Mouse (Mus musculus): ENCODE measurements around the gene Rnls. TPM values are rescaled to one million over a fixed set of nuclear protein-coding genes. Genes with fewer than 3 reads are reported as not detected.

The Rnls gene
- polyA plus RNA-seq, 1 experiment from 2014 or later = 6.0 TPM

DNA sequence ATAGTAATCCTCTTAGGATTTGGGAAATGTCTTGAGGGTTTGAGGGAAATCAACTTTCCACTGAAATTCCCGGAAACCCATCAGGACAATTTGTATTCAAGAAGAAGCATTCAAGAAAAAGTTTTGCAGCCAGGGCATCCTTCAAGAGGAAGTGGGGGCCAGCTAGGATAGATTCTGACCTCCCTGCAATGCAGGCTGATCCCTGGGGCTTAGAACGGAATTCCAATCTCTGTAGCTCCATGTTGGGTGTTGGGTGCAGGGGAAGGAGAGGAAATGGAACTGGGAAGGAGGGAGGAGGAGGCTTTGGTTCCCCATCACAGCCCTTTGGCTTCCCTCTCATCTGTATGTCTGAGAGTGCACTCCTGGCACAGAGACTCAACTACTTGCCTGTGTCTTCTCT is 303.2 kb downstream of the Rnls start:
- Histone ChIP-seq H3K4me3 (ENCODE audit: low read depth, low read length) (no peak overlapping the region), H3K4me1 (replicated peaks; ENCODE audit: control insufficient read depth, insufficient read depth, low read length) (no peaks in the 10 kb centered on the region; the same call in 1 of the 2 replicates), H3K27ac (ENCODE audit: low read depth, low read length) (no peak overlapping the region), H3K27me3 (ENCODE audit: control insufficient read depth, insufficient read depth, low read length) (no peaks in the 10 kb centered on the region), H3K36me3 (ENCODE audit: control insufficient read depth, insufficient read depth, low read length) (no peaks in the 10 kb centered on the region), H3K9ac (ENCODE audit: low read length) (no peak overlapping the region), H3K9me3 (ENCODE audit: control insufficient read depth, low read length) (no peaks in the 10 kb centered on the region), H3K4me2 (ENCODE audit: low read depth, low read length, severe bottlenecking) (no peak overlapping the region)
- DNase-seq (ENCODE audit: low spot score) = no peak
- ATAC-seq (replicated peaks; ENCODE audit: low FRiP score) = no peak
- 86% methylated on average over 2 of the region's 2 CpGs for WGBS

- H3K27ac ChIP-seq (ENCODE audit: low read depth, low read length) = no peak overlapping the region
- no peak for ATAC-seq (replicated peaks; ENCODE audit: low FRiP score)
- H3K27me3 ChIP-seq (ENCODE audit: control insufficient read depth, insufficient read depth, low read length) = no peaks in the 10 kb centered on the region
- no peak overlapping the region for H3K4me3 ChIP-seq (ENCODE audit: low read depth, low read length)
- no peak overlapping the region for H3K9ac ChIP-seq (ENCODE audit: low read length)
- H3K36me3 ChIP-seq (ENCODE audit: control insufficient read depth, insufficient read depth, low read length) = no peaks in the 10 kb centered on the region
- no peak overlapping the region for H3K4me2 ChIP-seq (ENCODE audit: low read depth, low read length, severe bottlenecking)
- H3K9me3 ChIP-seq (ENCODE audit: control insufficient read depth, low read length) = no peaks in the 10 kb centered on the region
- DNase-seq (ENCODE audit: low spot score) = no peak
- 72% methylated on average over 4 of the region's 4 CpGs for WGBS
- no peaks in the 10 kb centered on the region; the same call in 1 of the 2 replicates for H3K4me1 ChIP-seq (replicated peaks; ENCODE audit: control insufficient read depth, insufficient read depth, low read length)
Observed at GRCm38 (mm10) chr19:33087961-33088360, 304.1 kb downstream of the Rnls start.

Small RNAs within 50 kb of the gene (microRNA-seq; reads per million reads assigned to microRNA genes)
- gene Mir3970 (ENCODE audit: insufficient number of aligned reads) = not detected

Other genes with a start within 250 kb of the Rnls start
- not detected in 2 replicates for gene Lipo4, start 125.5 kb upstream of the Rnls start, polyA plus RNA-seq (2014; fragmentation: Nextera tagmentation; extraction: Ambion mirVana)
- not detected in 2 replicates for gene Gm8978, start 233.0 kb upstream of the Rnls start, polyA plus RNA-seq (2014; fragmentation: Nextera tagmentation; extraction: Ambion mirVana)

All from forebrain, embryonic 11.5 days (tissue).